Mouse (Mus musculus) embryonic facial prominence, embryonic 10.5 days (tissue): Measurements from ENCODE around the gene Mtrf1l. TPM values are rescaled to one million over a fixed set of nuclear protein-coding genes. Genes with fewer than 3 reads are reported as not detected.

Experiments used
- DNase-seq: peaks from one replicate; pipeline ENCODE4 v3.0.0-alpha.2; 2017; ENCODE audit warnings: low spot score
- H3K27ac ChIP-seq: fragments of 300-500 bp; sonication (generic); replicated peaks from 2 replicates; pipeline ENCODE4 v1.5.1; 2016; ENCODE audit warnings: mild to moderate bottlenecking
- H3K27me3 ChIP-seq: fragments of 300-500 bp; sonication (generic); replicated peaks from 2 replicates; pipeline ENCODE4 v1.6.1; 2016; ENCODE audit warnings: low read depth, mild to moderate bottlenecking; ENCODE audit not compliant: poor library complexity, severe bottlenecking
- H3K36me3 ChIP-seq: fragments of 300-500 bp; sonication (generic); replicated peaks from 2 replicates; pipeline ENCODE4 v1.6.1; 2016; ENCODE audit warnings: mild to moderate bottlenecking, moderate library complexity
- H3K4me1 ChIP-seq: fragments of 300-500 bp; sonication (generic); 2 replicates; pipeline ENCODE4 v1.6.1; 2016
- H3K4me3 ChIP-seq: fragments of 300-500 bp; sonication (generic); 2 replicates; pipeline ENCODE4 v1.5.1; 2016; ENCODE audit warnings: mild to moderate bottlenecking, moderate library complexity
- H3K9me3 ChIP-seq: fragments of 300-500 bp; sonication (generic); 2 replicates; pipeline ENCODE4 v1.6.1; 2016; ENCODE audit warnings: mild to moderate bottlenecking
- WGBS: fragments of 180-500 bp; shearing (Covaris S2); methylation state at CpG from one replicate; pipeline ENCODE4 v1.1.7; 2016; 5-methylcytosine and 5-hydroxymethylcytosine counted together
- polyA plus RNA-seq: library from polyadenylated mRNA; unstranded; fragments of >200 nt; fragmentation: Nextera tagmentation; extraction: Ambion mirVana; gene quantifications from 2 replicates; pipeline ENCODE4 v1.2.1, GENCODE M21; 2016

Mtrf1l gene
- polyA plus RNA-seq: 12.0 and 13.0 TPM in 2 replicates

DNA sequence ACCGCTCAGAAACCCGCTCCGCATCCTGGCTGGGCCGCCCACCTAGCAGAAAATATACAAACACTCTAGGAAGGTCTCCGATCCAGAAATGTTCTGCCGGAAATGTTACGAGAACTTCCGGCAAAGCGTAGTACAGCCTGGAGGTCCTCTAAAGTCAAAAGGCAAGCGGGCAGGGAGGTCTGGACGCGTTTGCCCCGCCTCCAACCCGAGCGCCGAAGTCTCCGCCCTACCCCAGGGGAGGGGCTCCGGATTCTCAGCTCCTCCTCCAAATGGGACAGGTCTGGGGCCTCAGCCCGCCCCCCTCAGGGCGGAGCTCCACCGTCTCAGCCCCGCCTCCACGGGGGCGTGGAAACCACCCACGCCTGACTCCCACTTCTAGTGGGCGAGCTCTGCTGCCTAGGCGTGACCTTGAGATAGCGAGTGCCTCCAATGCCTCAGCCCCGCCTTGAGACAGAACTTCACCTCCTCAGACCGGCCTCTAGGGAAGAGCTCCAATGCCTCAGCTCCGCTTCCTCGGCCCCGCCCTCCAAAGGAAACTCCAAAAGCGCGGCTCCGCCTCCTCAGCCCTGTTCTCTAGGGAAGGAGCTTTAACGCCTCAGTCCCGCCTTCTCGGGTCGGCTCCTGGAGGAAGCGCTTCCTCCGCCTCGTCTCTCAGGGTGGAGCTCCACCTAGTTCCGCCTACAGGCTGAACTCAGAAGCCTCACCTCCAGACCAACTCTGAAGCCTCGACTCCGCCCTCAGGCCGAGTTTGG lies at the start of gene Mtrf1l:
Gene Mtrf1l (minus strand): TSS at position 171 of the 752 bp plus-strand sequence.
- Histone ChIP-seq H3K4me3 (peak within 1 kb of the TSS; percentile 88), H3K27me3 (no peaks in the 10 kb centered on the region), H3K36me3 (peaks cover 27% of the 10 kb centered on the region), H3K27ac (peak within 1 kb of the TSS; percentile 92), H3K9me3 (no peaks in the 10 kb centered on the region), H3K4me1 (peaks cover 13% of the 10 kb centered on the region)
- WGBS: under 1% methylated on average over 47 of the region's 47 CpGs
- DNase-seq: peak; percentile 98

GRCm38 (mm10) chr10:5871081-5871480 lies 47.4 kb upstream of the Mtrf1l start:
- Histone ChIP-seq H3K4me3 (no peak overlapping the region), H3K4me1 (no peaks in the 10 kb centered on the region), H3K27me3 (no peaks in the 10 kb centered on the region), H3K9me3 (no peaks in the 10 kb centered on the region), H3K27ac (no peak overlapping the region), H3K36me3 (no peaks in the 10 kb centered on the region)
- no peak for DNase-seq
- 65% methylated on average over 4 of the region's 4 CpGs for WGBS

GRCm38 (mm10) chr10:5867981-5868552 lies 44.4 kb upstream of the Mtrf1l start:
- H3K36me3 ChIP-seq: no peaks in the 10 kb centered on the region

GRCm38 (mm10) chr10:5865996-5866395 lies 42.3 kb upstream of the Mtrf1l start:
- no peak overlapping the region for H3K27ac ChIP-seq
- H3K36me3 ChIP-seq: no peaks in the 10 kb centered on the region
- DNase-seq: no peak
- no peaks in the 10 kb centered on the region for H3K4me1 ChIP-seq
- no peaks in the 10 kb centered on the region for H3K27me3 ChIP-seq
- H3K9me3 ChIP-seq: no peaks in the 10 kb centered on the region
- no peak overlapping the region for H3K4me3 ChIP-seq
- WGBS: 58% methylated on average over 2 of the region's 2 CpGs

More at GRCm38 (mm10) chr10:5867981-5868552, 44.4 kb upstream of the Mtrf1l start:
- H3K4me1 ChIP-seq: no peaks in the 10 kb centered on the region
- H3K27ac ChIP-seq: no peak overlapping the region
- no peak overlapping the region for H3K4me3 ChIP-seq
- 88% methylated on average over 11 of the region's 11 CpGs for WGBS
- H3K27me3 ChIP-seq: no peaks in the 10 kb centered on the region
- no peak for DNase-seq
- H3K9me3 ChIP-seq: no peaks in the 10 kb centered on the region

- Histone ChIP-seq H3K27ac (no peak overlapping the region), H3K4me3 (no peak overlapping the region), H3K36me3 (no peaks in the 10 kb centered on the region), H3K9me3 (no peaks in the 10 kb centered on the region), H3K4me1 (no peaks in the 10 kb centered on the region), H3K27me3 (no peaks in the 10 kb centered on the region)
- DNase-seq: no peak
- 93% methylated on average over 3 of the region's 3 CpGs for WGBS
Observed at GRCm38 (mm10) chr10:5862669-5863068, 39.0 kb upstream of the Mtrf1l start.

DNA sequence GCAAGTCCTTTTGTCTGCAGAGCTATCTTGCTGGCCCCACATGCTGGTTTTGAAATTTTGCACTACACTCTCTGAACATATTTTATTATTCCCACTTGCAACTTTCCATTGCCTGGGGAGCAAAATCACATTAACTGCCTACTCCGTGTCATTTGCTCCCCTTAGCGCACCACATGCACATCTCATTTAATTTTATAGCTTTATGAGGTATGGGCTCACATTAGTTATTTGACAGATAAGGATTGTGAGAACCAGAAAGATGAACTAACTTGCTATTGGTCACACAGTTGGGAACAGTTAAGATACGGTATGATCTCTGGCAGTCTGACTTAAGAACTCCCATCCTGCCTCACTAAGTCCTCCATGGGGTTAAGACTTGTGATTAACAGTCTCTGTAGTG lies 37.1 kb upstream of the Mtrf1l start:
- H3K27me3 ChIP-seq: no peaks in the 10 kb centered on the region
- 88% methylated on average over 3 of the region's 3 CpGs for WGBS
- DNase-seq: no peak

GRCm38 (mm10) chr10:5859729-5860128 lies 36.0 kb upstream of the Mtrf1l start:
- H3K4me3 ChIP-seq: no peak overlapping the region
- no peak overlapping the region for H3K27ac ChIP-seq
- no peak for DNase-seq
- H3K9me3 ChIP-seq: no peaks in the 10 kb centered on the region
- 78% methylated on average over 4 of the region's 4 CpGs for WGBS
- H3K27me3 ChIP-seq: no peaks in the 10 kb centered on the region
- no peaks in the 10 kb centered on the region for H3K36me3 ChIP-seq
- H3K4me1 ChIP-seq: no peaks in the 10 kb centered on the region

More for the DNA sequence above, 37.1 kb upstream of the Mtrf1l start:
- H3K4me3 ChIP-seq: no peak overlapping the region
- H3K36me3 ChIP-seq: no peaks in the 10 kb centered on the region
- no peak overlapping the region for H3K27ac ChIP-seq
- H3K4me1 ChIP-seq: no peaks in the 10 kb centered on the region
- no peaks in the 10 kb centered on the region for H3K9me3 ChIP-seq

- Histone ChIP-seq H3K36me3 (no peaks in the 10 kb centered on the region), H3K4me3 (no peak overlapping the region), H3K27me3 (no peaks in the 10 kb centered on the region), H3K27ac (no peak overlapping the region), H3K4me1 (no peaks in the 10 kb centered on the region), H3K9me3 (no peaks in the 10 kb centered on the region)
- WGBS: 61% methylated on average over 10 of the region's 10 CpGs
- DNase-seq: no peak
Observed at GRCm38 (mm10) chr10:5857996-5858549, 34.4 kb upstream of the Mtrf1l start.

DNA sequence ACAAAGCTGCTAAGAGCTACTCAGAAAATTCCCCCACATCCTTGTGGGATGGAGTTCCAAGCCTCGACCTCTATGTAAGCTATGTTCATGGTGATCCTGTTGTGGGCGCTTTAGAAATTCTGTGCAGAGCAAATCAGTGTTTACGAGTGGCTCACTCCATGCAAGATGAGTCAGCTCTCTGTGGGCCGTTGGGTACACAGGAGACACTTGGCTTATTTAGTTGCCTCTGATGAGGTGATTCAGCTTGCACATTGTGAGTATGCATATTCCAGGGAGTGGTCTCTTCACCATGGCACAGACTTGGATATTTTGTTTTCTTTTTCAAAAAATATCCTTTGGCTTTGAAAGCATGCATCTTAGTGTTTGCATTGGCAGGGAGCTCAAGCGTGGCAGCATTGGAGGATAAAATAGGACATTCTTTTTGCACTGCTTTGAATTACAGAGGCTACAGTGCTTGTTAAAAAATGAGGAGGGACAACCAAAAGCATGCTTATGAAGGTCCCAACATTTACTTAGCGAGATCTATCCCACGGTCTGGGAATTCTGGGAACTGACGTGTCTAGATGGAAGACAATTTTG lies 29.7 kb upstream of the Mtrf1l start:
- no peaks in the 10 kb centered on the region for H3K36me3 ChIP-seq
- H3K4me3 ChIP-seq: no peak overlapping the region
- no peaks in the 10 kb centered on the region for H3K4me1 ChIP-seq
- WGBS: 92% methylated on average over 8 of the region's 8 CpGs
- no peaks in the 10 kb centered on the region for H3K9me3 ChIP-seq
- no peaks in the 10 kb centered on the region for H3K27me3 ChIP-seq
- no peak for DNase-seq
- H3K27ac ChIP-seq: no peak overlapping the region

GRCm38 (mm10) chr10:5846939-5847338 lies 23.2 kb upstream of the Mtrf1l start:
- 46% methylated on average over 2 of the region's 2 CpGs for WGBS
- no peaks in the 10 kb centered on the region for H3K36me3 ChIP-seq
- H3K4me1 ChIP-seq: no peaks in the 10 kb centered on the region
- no peak for DNase-seq
- H3K4me3 ChIP-seq: no peak overlapping the region
- no peak overlapping the region for H3K27ac ChIP-seq
- H3K27me3 ChIP-seq: no peaks in the 10 kb centered on the region
- H3K9me3 ChIP-seq: no peaks in the 10 kb centered on the region

DNA sequence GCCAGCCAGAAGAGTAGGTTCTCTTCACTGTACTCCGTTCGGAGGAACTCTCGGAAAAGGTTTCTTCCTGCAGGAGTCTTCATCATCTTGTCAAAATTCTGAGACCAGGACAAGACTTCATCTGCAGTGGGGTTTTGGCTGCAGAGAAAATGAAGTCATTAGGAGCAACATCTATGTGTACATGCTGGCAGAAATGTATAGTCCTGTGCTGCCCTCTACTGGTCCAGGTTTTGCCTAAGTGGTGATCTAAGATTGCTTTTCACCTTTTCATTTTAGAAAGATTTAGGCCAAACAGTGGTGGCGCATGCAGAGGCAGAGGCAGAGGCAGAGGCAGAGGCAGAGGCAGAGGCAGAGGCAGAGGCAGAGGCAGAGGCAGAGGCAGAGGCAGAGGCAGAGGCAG lies 17.7 kb upstream of the Mtrf1l start:
- H3K4me3 ChIP-seq: no peak overlapping the region
- no peaks in the 10 kb centered on the region for H3K36me3 ChIP-seq
- H3K27ac ChIP-seq: no peak overlapping the region
- DNase-seq: peak; percentile 45
- H3K27me3 ChIP-seq: no peaks in the 10 kb centered on the region
- WGBS: 85% methylated on average over 4 of the region's 4 CpGs
- no peaks in the 10 kb centered on the region for H3K9me3 ChIP-seq
- no peaks in the 10 kb centered on the region for H3K4me1 ChIP-seq

DNA sequence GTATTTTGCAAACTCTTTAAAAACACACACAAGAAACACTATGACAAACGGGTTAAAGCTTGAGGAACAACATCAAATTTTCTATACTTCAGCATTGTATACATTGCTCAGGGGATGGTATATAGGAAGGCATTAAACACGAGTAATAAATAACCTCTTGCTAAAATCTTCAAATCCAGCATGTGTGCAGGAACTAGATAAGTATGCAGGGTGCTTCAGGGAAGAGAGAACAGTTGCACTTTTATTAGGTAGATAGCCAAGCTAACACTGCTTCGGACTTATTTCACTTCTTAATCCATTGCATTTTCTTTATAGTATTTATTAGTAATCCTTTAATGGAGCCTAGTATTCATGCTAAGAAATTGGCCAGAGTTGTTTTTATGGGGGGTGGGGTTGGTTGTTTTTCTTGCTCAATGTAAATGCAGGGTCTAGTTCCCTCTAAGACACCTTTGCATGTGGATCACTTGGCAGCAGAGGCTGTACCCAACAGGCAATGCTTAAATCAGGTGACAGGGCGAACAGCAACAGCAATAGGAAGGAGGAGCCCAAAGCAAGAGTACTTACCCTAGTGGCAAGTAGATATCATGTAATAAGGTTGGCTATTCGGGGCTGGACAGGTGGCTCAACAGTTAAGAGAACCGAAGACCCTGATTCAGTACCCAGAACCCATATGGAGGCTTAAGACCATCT lies 2.8 kb upstream of the Mtrf1l start:
- Histone ChIP-seq H3K27ac (no peak overlapping the region), H3K4me1 (peaks cover 13% of the 10 kb centered on the region), H3K4me3 (no peak overlapping the region), H3K36me3 (peaks cover 7% of the 10 kb centered on the region), H3K9me3 (no peaks in the 10 kb centered on the region), H3K27me3 (no peaks in the 10 kb centered on the region)
- 81% methylated on average over 6 of the region's 6 CpGs for WGBS
- DNase-seq: no peak
